Mouse (Mus musculus): ENCODE measurements around the gene Tcp10a. TPM values are rescaled to one million over a fixed set of nuclear protein-coding genes. Genes with fewer than 3 reads are reported as not detected.

Tcp10a gene
- polyA plus RNA-seq, 1 experiment, result not detected

Other genes starting within 250 kb of the Tcp10a start
- gene Rps6ka2, start 154.5 kb upstream of the Tcp10a start, polyA plus RNA-seq (2012; rRNA removed), result 30.3 and 33.3 TPM in 2 replicates
- gene Ttll2, start 28.1 kb downstream of the Tcp10a start, polyA plus RNA-seq (2012; rRNA removed), result not detected in 2 replicates
- not detected in 2 replicates for gene Gm49630, start 47.3 kb downstream of the Tcp10a start, polyA plus RNA-seq (2012; rRNA removed)
- gene Unc93a2, start 60.8 kb downstream of the Tcp10a start, polyA plus RNA-seq (2012; rRNA removed), result 0.10 and 0.15 TPM in 2 replicates